Mouse (Mus musculus): ENCODE measurements at regions not wholly inside any gene's neighbourhood (a gene's known extent, or its start where the extent isn't known, plus 50 kb on each side); places are given as distances from the start of the nearest gene placed in this dataset.

DNA sequence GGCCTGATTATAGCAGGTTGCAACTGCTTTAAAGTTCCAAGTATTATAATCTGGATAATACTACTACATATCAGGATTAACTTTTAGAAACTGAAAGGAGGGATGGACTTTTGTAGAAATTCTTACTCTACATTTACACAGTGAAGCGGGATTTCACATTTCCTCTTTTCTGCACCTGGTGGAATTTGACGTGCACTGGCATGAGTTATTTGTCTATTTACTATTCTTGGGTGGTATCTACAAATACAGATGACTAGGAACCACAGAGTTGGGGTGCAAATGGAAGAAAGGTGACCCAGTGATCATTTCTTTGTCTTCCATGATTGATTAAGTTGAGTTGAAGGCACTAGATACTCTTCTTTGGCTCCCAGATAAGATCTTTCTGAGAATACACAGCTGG, 423.0 kb upstream of the Marcks start:
- ATAC-seq (ENCODE audit: insufficient read depth) (no peak), DNase-seq (ENCODE audit: low read depth in 3 of 3, low spot score in 3 of 3) (no peak)
- no peaks in the 10 kb centered on the region for H3K27me3 ChIP-seq (ENCODE audit: control insufficient read depth, insufficient read depth, low read length)
- WGBS (ENCODE audit: insufficient replicate concordance) = 53% methylated on average over 2 of the region's 2 CpGs
- TF ChIP-seq CTCF (IDR thresholded peaks at IDR 0.05; ENCODE audit: low read depth) (no peak), EP300 (IDR thresholded peaks at IDR 0.05; ENCODE audit: low read depth) (no peak)
- no peaks in the 10 kb centered on the region for H3K4me1 ChIP-seq (replicated peaks; ENCODE audit: control insufficient read depth in 2 of 2, insufficient read depth in 2 of 2, low read length in 1 of 2)
- no peak overlapping the region for H3K27ac ChIP-seq
- no peak overlapping the region for H3K9ac ChIP-seq (replicated peaks)
- no peak overlapping the region for H3K4me2 ChIP-seq (ENCODE audit: low read depth)
- no peak overlapping the region for H3K4me3 ChIP-seq (ENCODE audit: insufficient read depth in 1 of 2, low read depth in 2 of 2, low read length in 2 of 2)
- H3K36me3 ChIP-seq (replicated peaks; ENCODE audit: control insufficient read depth, insufficient read depth, low read depth) = no peaks in the 10 kb centered on the region
- H3K9me3 ChIP-seq (ENCODE audit: control insufficient read depth, low read length) = no peaks in the 10 kb centered on the region

DNA sequence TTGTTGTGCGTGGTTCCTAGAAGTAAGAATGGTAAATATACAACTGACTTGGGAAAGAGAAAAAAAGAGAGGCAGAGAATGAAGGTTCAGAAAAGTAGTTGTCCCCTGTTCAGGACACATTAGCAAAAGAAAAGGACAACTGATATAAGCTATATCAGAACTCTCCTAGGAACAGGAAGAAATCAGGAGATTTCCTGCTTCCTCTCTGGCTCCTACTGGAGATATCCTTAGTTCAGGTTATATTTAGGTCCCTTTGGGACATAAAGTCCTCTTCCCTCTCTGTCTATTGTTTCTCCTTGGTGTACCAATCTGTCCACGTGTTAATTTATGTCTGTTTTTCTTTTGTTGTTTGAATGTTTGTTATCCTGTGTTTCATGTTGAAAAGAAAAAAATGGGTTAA, 410.7 kb upstream of the Marcks start:
- Histone ChIP-seq H3K4me2 (ENCODE audit: low read depth) (no peak overlapping the region), H3K9me3 (ENCODE audit: control insufficient read depth, low read length) (no peaks in the 10 kb centered on the region), H3K36me3 (replicated peaks; ENCODE audit: control insufficient read depth, insufficient read depth, low read depth) (no peaks in the 10 kb centered on the region), H3K27ac (no peak overlapping the region), H3K4me1 (replicated peaks; ENCODE audit: control insufficient read depth in 2 of 2, insufficient read depth in 2 of 2, low read length in 1 of 2) (no peaks in the 10 kb centered on the region), H3K27me3 (ENCODE audit: control insufficient read depth, insufficient read depth, low read length) (no peaks in the 10 kb centered on the region), H3K4me3 (ENCODE audit: insufficient read depth in 1 of 2, low read depth in 2 of 2, low read length in 2 of 2) (no peak overlapping the region), H3K9ac (replicated peaks) (no peak overlapping the region)
- TF ChIP-seq EP300 (IDR thresholded peaks at IDR 0.05; ENCODE audit: low read depth) (no peak), CTCF (IDR thresholded peaks at IDR 0.05; ENCODE audit: low read depth) (no peak)
- DNase-seq (ENCODE audit: low read depth in 3 of 3, low spot score in 3 of 3) = no peak
- WGBS (ENCODE audit: insufficient replicate concordance) = 64% methylated on average over 2 of the region's 2 CpGs
- ATAC-seq (ENCODE audit: insufficient read depth) = no peak

DNA sequence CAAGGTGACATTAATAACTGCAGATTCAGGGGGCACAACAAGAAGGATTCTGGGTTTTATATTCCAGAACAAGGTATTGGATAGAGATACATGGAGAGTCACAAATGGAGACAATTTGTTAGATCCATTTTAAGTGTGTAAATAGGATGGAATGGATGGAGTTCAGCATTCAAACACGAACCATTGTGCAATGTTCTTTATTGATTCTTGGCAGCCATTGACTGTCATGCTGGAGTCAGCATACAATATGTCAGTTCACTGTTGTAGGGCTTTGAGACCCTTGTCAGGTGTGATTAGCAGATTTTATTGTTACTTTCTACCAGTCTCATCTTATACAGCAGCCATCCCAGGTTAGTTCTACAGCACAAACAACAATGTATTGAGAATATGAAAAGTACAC, 402.0 kb upstream of the Marcks start:
- Histone ChIP-seq H3K4me1 (replicated peaks; ENCODE audit: control insufficient read depth in 2 of 2, insufficient read depth in 2 of 2, low read length in 1 of 2) (no peaks in the 10 kb centered on the region), H3K27me3 (ENCODE audit: control insufficient read depth, insufficient read depth, low read length) (no peaks in the 10 kb centered on the region), H3K36me3 (replicated peaks; ENCODE audit: control insufficient read depth, insufficient read depth, low read depth) (no peaks in the 10 kb centered on the region), H3K4me3 (ENCODE audit: insufficient read depth in 1 of 2, low read depth in 2 of 2, low read length in 2 of 2) (no peak overlapping the region), H3K4me2 (ENCODE audit: low read depth) (no peak overlapping the region), H3K9ac (replicated peaks) (no peak overlapping the region), H3K27ac (no peak overlapping the region), H3K9me3 (ENCODE audit: control insufficient read depth, low read length) (no peaks in the 10 kb centered on the region)
- ATAC-seq (ENCODE audit: insufficient read depth) (no peak), DNase-seq (ENCODE audit: low read depth in 3 of 3, low spot score in 3 of 3) (no peak)
- 44% methylated on average over 1 of the region's 1 CpGs for WGBS (ENCODE audit: insufficient replicate concordance)
- TF ChIP-seq CTCF (IDR thresholded peaks at IDR 0.05; ENCODE audit: low read depth) = no peak
- TF ChIP-seq EP300 (IDR thresholded peaks at IDR 0.05; ENCODE audit: low read depth) = no peak

DNA sequence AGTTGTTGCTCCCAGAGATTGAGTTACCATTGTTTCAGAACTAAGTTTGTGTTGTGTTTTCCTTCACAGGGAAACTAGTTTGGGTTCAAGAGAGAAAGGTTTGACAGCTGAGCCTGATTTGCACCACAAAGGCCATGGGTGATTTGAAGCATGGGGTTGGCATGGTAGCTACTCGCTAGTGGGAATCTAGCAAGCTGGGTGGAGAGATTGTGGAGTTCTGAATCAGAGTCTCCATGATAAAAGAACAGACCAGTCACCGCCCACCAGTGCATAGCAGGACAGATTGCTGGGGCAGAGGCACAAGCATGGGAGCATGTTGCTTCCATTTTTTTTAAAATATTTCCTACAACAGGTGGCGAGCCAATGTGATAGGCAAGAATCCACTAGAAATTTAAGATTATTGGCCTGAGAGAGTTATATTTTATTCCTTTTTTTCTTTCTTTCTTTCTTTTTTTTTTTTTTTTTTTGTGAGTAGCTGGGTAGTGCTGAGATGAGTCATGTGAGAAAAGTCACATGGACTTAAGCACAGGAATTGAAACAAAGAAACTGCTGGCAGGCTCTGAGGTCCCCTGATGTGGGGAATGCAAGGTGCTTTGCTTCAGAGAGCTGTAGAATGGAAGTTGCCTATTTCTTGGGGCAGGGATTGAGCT, 367.4 kb upstream of the Marcks start:
- TF ChIP-seq EP300 (IDR thresholded peaks at IDR 0.05; ENCODE audit: low read depth) = no peak
- TF ChIP-seq CTCF (IDR thresholded peaks at IDR 0.05; ENCODE audit: low read depth) = no peak

DNA sequence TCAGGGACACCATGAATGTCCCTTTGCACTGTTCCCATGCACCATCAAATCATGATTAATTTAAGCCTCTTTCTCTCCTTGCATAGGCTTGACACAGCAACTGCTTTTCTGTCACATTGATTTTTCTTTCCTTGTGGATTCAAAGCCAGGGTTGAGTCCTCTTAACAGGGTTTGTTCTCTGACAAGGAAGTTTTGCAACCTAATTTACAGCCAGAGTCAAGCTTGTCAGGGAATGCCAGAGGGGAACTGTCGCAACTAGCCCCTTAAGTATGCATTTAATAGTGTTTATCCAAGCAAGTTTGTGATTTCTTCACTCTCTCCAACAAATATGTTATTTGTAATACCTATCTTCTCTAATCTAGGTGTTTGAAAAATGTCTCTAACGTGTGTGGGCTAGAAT, 365.7 kb upstream of the Marcks start:
- no peak overlapping the region for H3K4me3 ChIP-seq (ENCODE audit: insufficient read depth in 1 of 2, low read depth in 2 of 2, low read length in 2 of 2)
- no peak for TF ChIP-seq EP300 (IDR thresholded peaks at IDR 0.05; ENCODE audit: low read depth)
- no peak overlapping the region for H3K27ac ChIP-seq
- no peak overlapping the region for H3K9ac ChIP-seq (replicated peaks)
- H3K36me3 ChIP-seq (replicated peaks; ENCODE audit: control insufficient read depth, insufficient read depth, low read depth) = no peaks in the 10 kb centered on the region
- no peaks in the 10 kb centered on the region for H3K27me3 ChIP-seq (ENCODE audit: control insufficient read depth, insufficient read depth, low read length)
- WGBS (ENCODE audit: insufficient replicate concordance) = 28% methylated on average over 2 of the region's 2 CpGs
- no peak overlapping the region for H3K4me2 ChIP-seq (ENCODE audit: low read depth)
- no peaks in the 10 kb centered on the region for H3K4me1 ChIP-seq (replicated peaks; ENCODE audit: control insufficient read depth in 2 of 2, insufficient read depth in 2 of 2, low read length in 1 of 2)
- ATAC-seq (ENCODE audit: insufficient read depth) (no peak), DNase-seq (ENCODE audit: low read depth in 3 of 3, low spot score in 3 of 3) (no peak)
- H3K9me3 ChIP-seq (ENCODE audit: control insufficient read depth, low read length) = no peaks in the 10 kb centered on the region

More for the DNA sequence above, 367.4 kb upstream of the Marcks start:
- 49% methylated on average over 3 of the region's 3 CpGs for WGBS (ENCODE audit: insufficient replicate concordance)
- H3K27me3 ChIP-seq (ENCODE audit: control insufficient read depth, insufficient read depth, low read length) = no peaks in the 10 kb centered on the region
- H3K4me3 ChIP-seq (ENCODE audit: insufficient read depth in 1 of 2, low read depth in 2 of 2, low read length in 2 of 2) = no peak overlapping the region
- H3K9ac ChIP-seq (replicated peaks) = no peak overlapping the region
- no peak for ATAC-seq (ENCODE audit: insufficient read depth)
- no peak overlapping the region for H3K4me2 ChIP-seq (ENCODE audit: low read depth)
- DNase-seq (ENCODE audit: low read depth in 3 of 3, low spot score in 3 of 3) = no peak
- H3K36me3 ChIP-seq (replicated peaks; ENCODE audit: control insufficient read depth, insufficient read depth, low read depth) = no peaks in the 10 kb centered on the region
- H3K4me1 ChIP-seq (replicated peaks; ENCODE audit: control insufficient read depth in 2 of 2, insufficient read depth in 2 of 2, low read length in 1 of 2) = no peaks in the 10 kb centered on the region
- no peak overlapping the region for H3K27ac ChIP-seq
- H3K9me3 ChIP-seq (ENCODE audit: control insufficient read depth, low read length) = no peaks in the 10 kb centered on the region
